Mouse (Mus musculus) brain, embryonic 18.5 days (tissue): ENCODE results near the gene Ddit4.

Experiments
- DNase-seq: peaks from one replicate; pipeline ENCODE4 v3.0.0-alpha.2; 2012; ENCODE audit warnings: low read depth, low spot score

Gene Ddit4

GRCm38 (mm10) chr10:59949255-59949648, 2.4 kb downstream of the Ddit4 start:
- DNase-seq: no peak

DNA sequence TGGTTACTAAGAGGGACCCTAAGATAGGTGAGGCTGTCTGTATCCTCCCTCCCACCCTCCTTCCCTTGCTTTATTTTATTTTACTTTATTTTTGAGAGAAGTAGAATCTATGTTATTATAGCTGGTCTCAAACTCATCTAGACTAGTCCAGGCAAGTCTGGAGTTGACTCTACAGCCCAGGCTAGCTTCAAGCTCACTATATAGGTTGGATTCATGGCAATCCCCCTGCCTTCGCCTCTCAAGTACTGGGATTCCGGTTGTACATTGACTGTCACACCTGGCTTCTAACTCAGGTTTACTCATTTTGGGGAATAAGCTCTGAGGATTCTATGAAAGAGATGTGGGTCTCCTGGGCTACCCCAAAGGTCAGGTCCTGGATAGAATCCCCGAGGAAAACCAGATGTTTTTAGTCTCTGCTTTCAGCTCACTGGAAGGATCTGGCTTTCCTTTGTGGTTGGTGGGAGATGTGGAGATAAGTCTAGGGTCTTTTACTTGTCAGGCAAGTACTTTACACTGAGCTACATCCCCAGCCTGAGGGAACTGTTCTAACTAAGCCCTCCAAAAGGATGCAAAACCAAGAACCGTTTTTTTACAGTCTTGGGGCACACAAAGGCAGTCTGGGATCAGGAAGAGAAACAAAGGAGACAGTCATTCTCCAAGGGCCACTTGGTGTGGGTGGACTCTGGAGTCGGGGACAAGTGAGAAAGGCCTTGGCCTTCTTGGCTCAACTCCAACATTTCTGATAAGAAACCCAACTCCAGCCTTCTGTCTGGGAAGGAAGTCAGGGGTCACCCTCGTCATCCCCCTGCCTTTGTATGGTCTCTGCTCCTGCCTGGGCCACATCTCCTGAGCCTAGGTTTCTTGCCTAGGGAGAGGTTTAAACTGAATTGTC, 3.0 kb downstream of the Ddit4 start:
- DNase-seq: no peak

- DNase-seq: no peak
These were observed 4.1 kb downstream of the Ddit4 start for GRCm38 (mm10) chr10:59947296-59948073.

DNA sequence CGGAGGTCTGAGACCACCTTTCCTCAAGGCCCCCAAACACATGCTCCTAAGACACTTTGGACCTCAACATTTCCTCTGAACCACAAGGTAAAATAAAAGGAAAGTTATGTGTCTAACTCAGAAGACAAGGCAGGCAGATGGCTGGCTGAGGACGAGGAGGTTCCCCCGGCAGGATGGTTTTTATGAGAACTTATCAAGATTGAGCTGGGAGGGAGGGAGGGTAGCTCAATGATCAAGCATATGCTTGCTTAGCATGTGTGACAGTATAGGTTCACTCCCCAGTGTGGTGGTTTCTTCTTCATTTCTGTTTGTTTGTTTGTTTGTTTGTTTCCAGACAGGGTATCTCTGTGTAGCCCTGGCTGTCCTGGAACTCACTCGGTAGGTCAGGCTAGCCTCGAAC, 5.3 kb downstream of the Ddit4 start:
- no peak for DNase-seq

DNA sequence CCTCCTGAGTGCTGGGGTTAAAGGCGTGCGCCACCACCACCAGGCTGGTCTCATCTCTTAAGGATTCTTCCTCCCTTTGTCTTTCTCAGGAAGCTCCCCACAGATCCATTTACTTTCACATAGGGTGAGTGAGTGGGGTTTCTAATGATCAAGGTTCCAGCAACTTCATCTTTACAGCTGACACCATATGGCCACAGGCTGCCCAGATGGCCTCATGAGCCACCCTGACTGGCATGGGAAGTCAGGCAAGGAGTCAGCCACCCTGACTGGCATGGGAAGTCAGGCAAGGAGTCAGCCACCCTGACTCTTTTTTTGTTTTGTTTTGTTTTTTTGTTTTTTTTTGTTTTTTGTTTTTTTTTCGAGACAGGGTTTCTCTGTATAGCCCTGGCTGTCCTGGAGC, 6.2 kb downstream of the Ddit4 start:
- DNase-seq: no peak

- no peak for DNase-seq
These were observed 8.1 kb downstream of the Ddit4 start for GRCm38 (mm10) chr10:59943421-59943989.

DNA sequence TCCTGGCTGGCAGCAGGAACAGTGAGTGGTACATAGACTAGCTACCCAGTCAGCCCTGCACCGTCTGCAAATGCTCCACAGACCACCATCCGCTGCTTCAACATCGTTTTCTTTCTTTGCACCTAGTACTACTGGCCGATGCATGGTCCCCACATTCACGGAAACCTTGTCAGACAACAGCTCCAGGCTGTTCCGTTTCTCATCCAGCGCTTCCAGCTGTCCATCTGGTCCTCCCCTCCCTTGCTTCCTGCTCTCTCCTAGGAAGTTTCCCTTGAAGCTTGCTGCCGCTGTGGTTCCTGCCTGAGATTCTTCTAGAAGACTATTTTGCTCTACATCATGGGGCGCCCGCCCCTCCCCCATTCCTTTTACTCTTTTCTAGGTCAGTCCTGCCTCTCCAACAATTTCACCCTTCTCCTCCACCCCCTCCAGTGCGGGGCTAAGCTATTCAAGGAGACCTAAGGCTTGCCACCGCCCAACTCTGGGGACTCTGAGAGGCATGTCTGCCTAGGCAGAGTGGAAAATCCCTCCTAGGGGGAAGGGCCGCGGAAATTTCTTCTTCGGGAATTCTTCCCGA, 8.7 kb downstream of the Ddit4 start:
- no peak for DNase-seq

- DNase-seq: no peak
These were observed 9.3 kb downstream of the Ddit4 start for GRCm38 (mm10) chr10:59942281-59942846.

DNA sequence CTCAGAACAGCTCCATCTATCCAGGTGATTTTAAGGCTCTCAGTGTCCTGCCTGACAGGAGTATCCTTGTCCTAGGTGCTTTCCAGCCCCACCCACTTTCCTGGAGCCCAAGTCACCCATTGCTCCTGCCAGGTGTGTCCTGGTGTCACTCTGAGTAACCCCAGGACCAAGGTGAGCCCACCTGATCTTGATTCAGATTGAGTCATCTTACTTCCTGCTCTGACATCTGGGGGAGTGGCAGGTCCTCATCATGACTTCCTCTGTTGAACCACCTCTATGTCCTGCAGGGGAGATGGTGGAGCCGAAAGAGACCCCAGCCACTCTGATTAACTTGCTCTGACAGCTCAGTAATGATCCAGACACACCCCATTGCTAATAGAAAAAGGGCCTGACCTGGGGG, 12.6 kb downstream of the Ddit4 start:
- DNase-seq: no peak

DNA sequence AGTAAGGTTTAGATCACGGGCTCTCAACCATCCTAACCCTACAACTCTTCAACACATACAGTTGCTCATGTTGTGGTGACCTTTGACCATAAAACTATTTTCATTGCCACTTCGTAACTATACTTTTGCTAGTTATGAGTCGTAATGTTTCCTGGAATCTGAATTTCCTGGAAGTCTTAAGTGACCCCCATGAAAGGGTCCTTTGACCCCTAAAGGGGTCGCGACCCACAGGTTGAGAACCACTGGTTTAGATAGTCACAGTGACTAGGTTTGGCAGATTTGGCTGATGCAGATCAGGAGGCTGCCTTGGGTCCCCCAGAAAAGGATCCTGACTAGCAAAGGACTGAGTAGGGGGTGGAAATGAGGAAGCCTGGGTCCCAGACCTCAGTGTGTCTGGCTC, 13.0 kb downstream of the Ddit4 start:
- DNase-seq: no peak

DNA sequence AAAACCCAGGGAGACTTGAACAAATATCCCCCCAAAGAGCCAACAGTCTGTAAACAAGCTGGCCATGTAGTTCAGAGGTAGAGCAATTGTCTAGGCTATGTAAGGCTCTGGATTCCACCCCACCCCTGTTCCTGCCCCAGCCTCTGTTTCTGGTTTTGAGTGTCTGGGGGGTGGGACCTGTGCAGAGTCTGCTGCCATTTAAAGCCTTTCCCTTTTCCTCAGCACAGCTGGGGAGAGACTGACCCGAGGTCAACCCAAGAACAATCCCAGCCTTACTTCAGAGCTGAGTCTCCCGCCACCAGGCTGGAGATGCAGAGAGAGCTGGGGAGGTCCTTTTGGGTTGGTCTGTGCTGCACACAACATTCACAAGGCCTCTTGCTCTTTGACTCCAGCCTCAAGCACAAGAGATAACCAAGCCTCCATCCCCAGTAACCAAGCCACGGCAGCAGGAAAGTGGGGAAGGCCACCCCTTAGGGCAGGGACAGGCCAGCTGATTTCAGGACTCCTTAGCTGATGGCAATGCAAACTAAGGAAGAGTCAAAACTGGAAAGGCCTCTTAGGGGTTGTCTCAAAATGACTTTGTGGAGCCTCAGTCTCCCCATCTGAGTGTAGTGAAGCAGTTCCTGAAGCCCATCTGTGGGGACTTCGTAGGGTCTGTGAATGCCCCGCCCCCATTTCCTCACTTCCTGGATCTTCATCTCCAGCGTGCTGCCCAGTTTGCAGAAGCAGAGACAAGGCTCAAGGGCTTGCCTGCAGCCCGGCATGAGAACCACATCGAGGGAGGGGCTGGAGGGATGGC, 15.4 kb downstream of the Ddit4 start:
- no peak for DNase-seq

GRCm38 (mm10) chr10:59934039-59934438, 17.6 kb downstream of the Ddit4 start:
- DNase-seq: no peak

GRCm38 (mm10) chr10:59932521-59932920, 19.1 kb downstream of the Ddit4 start:
- no peak for DNase-seq

DNA sequence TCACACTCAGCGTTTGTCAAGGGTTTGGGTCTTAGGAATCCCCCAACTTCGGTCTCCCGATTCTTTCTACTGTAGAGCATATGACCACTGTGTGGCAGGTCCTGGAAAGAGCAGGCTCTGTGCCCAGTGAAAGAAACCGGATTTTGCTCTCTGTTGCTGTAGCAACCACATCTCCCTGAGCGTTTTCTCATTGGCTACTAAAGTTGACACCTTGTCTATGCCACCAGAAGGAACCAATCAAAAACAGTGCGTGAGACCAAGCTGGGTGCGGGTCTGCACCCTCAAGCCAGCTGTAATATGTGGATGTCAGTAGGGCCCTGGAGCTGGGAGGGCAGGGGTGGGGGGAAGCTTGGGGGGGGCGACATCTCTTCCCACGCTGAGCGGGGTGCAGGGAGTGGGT, 20.6 kb downstream of the Ddit4 start:
- peak; percentile 70 for DNase-seq

DNA sequence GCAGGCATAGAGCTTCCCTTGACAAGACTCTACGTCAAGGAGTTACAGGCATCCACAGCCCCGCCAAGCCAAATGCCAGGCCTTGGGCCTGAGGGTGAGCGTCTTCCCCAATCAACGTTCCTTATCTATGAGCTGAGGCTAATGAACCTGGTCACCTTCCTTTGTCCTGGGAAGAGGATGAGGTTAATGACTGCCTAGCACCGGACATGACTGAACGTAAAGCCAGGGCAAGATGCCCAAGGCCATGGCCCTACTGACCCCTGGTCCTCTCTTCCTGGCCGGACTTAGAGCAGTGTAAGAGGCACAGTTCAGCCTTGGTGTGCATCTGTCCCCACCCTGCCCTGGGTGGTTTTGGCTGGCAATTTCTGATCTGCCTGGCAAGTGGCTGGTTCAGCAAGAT, 22.4 kb downstream of the Ddit4 start:
- DNase-seq: no peak

DNA sequence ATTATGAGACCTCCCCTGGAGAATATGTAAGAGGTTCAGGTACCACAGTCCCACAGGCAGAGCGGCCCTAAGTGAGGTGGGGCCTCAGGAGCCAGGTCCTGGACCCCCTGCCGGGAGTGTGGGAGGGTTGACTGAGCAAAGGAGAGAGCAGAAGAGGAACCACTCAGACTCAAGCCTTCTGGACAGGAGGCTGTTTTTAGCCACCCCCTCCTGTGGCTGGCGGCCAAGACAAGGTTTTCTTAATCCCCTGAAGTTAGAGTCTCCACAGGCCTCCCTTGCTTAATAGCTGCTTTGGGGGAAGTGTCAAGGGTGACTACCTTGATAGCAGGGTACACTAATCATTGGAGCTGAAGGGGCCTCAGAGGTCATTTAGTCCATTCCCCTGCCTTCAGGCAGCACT, 27.3 kb downstream of the Ddit4 start:
- no peak for DNase-seq

GRCm38 (mm10) chr10:59923493-59923892, 28.1 kb downstream of the Ddit4 start:
- no peak for DNase-seq

DNA sequence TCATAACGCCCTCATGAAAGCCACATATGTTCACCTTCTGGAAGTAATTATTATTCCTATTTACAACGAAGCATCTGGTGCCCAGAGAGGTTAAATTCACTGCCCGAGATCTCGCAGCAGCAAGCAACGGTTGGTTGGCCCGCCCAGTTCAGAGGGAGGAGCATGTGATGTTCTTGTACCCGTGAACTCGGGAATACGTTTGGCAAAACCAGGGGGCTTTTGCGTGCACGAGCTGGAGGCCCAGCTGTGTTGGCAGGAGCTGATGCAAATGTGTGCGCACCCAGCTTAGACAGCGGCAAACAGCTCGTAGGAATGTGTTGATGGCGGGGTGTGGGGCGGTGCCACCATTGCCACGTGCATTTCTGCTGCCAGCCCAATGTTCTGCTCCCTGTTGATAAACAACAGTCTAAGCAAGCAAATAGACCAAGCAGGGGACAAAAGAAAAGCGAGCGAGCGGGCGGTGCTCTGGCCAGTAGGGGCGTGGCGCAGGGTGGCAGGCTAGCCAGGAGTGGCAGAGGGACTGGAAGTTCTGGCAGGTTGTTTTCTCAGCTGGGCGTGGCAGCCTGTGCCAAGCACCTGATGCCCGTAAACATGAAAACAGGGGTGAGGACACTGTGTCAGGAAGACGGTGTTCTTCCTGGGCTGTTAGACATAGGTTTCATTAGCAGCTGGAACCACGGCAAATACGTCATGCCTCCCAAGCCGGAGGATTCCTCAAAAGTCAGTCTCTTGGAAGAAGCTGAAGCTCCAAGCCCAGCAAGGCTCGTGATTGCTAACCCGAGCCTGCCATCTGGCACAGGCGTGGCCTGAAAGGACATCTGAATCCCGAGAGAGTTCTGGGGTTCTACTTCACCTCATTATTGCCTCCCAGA, 30.6 kb downstream of the Ddit4 start:
- no peak for DNase-seq

- no peak for DNase-seq
These were observed 31.2 kb downstream of the Ddit4 start for GRCm38 (mm10) chr10:59920485-59920809.

- DNase-seq: no peak
These were observed 32.0 kb downstream of the Ddit4 start for GRCm38 (mm10) chr10:59919494-59920181.
